Mouse (Mus musculus) liver (tissue): ENCODE results near the gene Armh3.
"Not testable (repeated sequence)": the region's sequence is repeated elsewhere in the genome, so short reads cannot be mapped to it uniquely, and the experiment has no call there.

Experiments used
- DNase-seq: peaks from one replicate; pipeline ENCODE4 v3.0.0-alpha.2; 2020; ENCODE audit warnings: mixed read lengths

The Armh3 gene

DNA sequence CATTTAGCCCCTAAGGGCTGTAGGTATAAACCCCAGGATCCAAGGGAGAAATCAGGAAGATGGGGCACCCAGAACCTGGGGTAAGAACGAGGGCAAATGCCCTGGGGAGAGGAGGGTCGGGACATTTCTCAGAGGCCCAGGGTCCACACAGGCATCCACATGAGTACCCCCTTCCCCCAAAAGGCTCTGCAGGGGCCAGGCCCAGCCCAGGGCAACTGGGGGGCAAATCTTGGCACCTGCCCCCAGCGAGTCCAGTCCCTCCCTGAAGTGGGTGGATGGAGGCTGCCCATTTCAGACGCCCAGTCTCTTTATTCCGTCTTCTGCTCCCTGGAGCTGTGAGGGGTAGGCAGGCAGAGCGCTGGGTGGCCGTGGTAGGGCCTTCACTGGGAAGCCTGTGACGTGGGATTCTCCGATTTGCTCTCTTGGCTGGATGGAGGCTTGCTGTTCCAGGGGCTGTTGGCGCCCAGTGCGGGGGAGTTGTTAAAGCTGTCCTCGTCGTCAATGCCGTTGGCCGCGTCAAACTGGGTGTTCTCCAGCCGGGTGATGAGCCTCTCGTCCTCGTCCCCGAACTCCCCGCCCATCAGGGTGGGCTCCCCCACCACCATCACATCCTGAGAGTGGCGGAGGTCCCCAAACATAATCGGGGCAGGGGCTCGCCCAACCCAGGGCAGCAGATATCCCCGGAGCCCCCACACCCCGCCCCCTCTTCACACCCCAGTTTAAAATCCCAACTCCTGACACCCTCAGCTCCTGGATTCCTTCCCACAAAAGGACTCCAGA is 34.6 kb upstream of the Armh3 start:
- DNase-seq = no peak

- DNase-seq = no peak
These were observed 33.6 kb upstream of the Armh3 start for GRCm38 (mm10) chr19:46031689-46032432.

- no peak for DNase-seq
These were observed 32.1 kb upstream of the Armh3 start for GRCm38 (mm10) chr19:46030196-46030983.

- no peak for DNase-seq
These were observed 31.4 kb upstream of the Armh3 start for GRCm38 (mm10) chr19:46029652-46030051.

DNA sequence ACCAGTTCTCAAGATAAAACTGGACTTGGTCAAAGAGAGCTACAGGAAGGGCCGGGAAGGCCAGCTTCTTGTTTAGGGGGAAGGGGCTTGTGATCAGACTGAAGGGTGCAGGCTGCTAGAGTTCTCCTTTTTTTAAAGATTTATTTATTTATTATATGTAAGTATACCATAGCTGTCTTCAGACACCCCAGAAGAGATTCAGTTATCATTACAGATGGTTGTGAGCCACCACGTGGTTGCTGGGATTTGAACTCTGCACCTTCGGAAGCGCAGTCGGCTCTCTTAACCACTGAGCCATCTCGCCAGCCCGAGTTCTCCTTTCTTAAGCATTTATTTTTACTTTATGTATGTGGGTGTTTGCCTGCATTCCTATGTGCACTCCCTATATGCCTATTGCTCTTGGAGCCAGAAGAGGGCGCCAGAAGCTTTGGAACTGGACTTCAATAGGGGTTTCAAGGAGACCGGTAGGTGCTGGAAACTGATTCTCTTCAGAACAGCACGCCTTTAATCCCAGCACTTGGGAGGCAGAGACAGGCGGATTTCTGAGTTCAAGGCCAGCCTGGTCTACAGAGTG is 30.5 kb upstream of the Armh3 start:
- no peak for DNase-seq

DNA sequence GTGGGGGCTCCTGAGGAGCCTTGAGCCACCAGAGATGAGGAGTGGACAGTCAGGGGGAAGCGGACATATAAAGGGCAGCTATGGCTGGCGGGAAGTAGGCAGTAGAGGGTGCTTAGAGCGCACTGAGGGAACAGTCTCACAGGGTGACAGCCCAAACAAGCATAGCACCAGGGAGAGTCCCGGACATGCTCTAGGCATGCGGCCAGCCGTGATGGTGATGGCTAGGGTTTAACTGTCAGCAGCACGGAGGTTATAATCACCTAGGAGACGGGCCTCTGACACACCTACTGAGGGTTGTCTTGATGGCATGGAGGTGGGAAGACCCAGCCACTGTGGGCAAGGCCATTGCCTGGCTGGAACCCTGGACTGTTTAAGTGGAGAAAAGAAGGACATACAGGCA is 28.3 kb upstream of the Armh3 start:
- no peak for DNase-seq

DNA sequence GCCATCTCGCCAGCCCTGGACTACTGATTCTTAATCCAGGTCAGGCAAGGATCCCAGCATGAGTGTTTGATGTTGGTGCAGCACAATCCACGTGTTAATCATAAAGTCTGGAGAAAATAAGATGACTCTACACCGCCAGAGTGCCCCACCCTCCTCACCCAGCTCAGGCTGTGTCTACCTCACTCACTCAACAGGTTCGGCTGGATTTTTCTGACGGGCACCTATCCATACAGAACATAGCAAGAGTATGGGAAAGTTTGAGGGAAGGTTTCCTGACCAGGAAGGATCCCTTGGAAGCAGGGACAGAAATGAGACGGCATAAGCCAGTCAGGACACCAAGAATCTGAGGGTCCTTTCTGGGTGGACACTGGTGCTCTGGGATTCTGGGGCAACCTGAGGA is 26.7 kb upstream of the Armh3 start:
- no peak for DNase-seq

GRCm38 (mm10) chr19:46016023-46016422 is 17.7 kb upstream of the Armh3 start:
- DNase-seq = no peak

DNA sequence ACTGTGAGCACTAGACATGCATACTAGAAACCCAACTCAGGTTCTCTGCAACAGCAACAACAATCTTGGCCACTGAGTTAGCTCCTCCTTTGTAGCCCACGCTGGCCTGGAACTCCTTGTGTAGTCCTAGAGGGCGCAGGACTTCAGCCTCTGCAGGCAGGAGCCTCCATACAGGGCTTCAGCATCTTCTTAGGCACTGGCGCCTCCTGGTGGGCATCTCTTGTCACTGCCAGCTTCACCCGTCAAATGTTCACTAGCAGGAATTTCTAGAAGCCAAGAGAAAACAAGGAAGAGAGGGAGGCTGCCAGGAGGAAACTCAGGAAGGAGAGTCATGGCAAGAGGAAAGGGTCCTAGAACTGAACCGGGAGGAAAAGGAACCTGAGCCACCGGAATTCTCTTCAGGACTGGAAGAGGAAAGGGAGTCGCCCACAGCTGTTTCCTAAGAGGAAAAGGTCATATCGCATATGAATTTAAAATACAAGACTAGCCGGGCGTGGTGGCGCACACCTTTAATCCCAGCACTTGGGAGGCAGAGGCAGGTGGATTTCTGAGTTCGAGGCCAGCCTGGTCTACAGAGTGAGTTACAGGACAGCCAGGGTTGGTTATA is 16.4 kb upstream of the Armh3 start:
- DNase-seq = peak; percentile 87

- DNase-seq = no peak
These were observed 7.4 kb upstream of the Armh3 start for GRCm38 (mm10) chr19:46005680-46006079.

GRCm38 (mm10) chr19:46004814-46005466 is 6.7 kb upstream of the Armh3 start:
- no peak for DNase-seq

DNA sequence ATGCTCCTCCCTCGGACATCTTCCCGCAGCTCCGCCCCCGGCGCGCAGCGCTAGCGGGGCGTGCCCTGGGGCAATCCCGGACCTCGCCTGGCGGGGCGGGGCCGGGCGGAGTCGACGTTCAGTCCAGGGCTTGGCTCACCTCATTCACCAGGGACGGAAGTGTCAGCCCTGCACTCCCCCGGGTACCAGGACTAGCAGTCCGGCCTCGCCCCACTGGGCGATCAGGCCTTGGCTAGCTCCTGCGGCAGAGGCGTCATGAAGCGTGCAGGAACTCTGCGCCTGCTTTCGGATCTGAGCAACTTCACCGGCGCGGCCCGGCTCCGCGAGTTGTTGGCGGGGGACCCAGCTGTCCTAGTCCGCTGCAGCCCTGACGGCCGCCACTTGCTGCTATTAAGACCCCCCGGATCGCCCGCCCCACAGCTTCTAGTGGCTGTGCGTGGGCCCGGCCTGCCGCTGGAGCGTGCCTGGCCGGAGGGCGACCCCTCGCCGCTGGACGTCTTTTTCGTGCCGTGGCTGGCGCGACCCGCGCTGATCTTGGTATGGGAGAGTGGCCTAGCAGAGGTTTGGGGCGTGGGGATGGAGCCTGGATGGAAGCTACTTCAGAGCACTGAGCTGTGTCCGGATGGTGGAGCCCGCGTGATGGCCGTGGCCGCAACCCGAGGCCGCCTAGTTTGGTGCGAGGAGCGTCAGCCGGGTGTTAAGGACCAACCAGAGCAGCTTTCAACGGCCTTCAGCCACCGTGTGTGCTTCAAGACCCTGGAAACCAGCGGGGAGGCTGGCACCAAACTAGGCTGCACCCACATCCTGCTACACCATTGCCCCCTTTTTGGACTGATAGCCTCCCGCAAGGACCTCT is 5.3 kb upstream of the Armh3 start, which contains the start of gene Hps6:
Hps6 (plus strand) TSS at position 138 of the 856 bp plus-strand sequence.
- DNase-seq = peak; percentile 91

GRCm38 (mm10) chr19:46002279-46002678 is 4.0 kb upstream of the Armh3 start:
- DNase-seq = no peak

DNA sequence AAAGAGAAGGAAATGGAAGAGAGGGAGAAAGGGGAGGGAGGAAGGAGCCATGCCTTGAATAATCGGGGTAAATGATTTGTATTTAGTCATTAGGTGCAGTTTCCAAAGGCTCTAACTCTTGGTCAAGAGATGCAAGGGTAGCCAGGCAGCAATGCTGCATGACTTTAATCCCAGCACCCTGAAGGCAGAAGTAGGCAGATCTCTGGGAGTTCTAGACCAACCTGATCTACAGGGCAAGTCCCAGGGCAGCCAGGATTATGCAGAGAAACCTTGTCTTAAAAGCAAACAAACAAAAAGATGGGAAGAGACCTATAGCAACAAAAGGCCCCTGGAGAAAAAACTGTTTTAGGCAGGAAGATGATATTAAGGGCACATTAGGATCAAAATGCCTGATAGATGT is 1.1 kb upstream of the Armh3 start:
- no peak for DNase-seq

GRCm38 (mm10) chr19:45998694-45999217 is 468 bp upstream of the Armh3 start:
- no peak for DNase-seq

GRCm38 (mm10) chr19:45997365-45997764 is 923 bp downstream of the Armh3 start:
- DNase-seq = no peak

- no peak for DNase-seq
These were observed 4.1 kb downstream of the Armh3 start for GRCm38 (mm10) chr19:45993981-45994737.

DNA sequence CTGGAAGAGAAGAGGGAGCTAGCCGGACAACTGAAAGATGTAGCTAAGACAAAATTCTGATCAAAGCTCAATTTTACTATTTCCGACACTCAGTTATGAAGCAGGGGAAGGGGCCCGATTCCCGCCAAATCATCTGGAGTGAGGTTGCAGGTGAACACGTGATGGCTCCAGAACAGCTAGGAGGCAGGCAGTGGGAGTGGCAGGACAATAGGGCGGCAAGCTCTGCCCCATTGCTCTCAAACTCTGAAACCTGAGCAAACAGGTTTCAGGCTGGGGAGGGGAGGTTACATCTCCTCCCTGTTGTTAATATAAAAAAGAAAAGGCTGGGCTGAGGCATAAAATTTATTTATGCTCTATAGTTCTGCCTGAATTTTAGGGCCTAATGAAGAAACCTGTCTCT is 4.8 kb downstream of the Armh3 start:
- not testable (repeated sequence) for DNase-seq

- DNase-seq = no peak
These were observed 7.1 kb downstream of the Armh3 start for GRCm38 (mm10) chr19:45991171-45991570.

DNA sequence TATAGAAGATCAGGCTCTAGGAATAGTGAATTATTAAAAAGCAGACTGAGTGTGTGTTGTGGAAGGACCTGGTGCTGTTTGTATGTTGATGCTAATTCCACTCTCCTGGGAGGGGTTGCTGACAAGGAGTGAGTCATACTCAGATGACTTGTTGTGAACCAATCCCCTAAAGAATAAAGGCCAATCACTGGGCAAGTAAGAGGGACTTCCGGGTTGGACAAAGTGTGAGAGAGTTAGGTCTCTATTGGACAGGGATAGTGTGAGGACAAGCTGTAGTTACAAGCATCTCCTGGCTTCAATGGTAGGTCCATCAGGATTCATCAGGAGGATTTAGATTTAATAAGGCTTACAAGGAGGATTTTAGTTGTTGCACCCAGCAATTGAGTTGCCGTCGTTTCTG is 10.1 kb downstream of the Armh3 start:
- DNase-seq = no peak
